Mouse (Mus musculus) ES-Bruce4 (cell line): ENCODE results near the gene Zmym4.

Experiments
- CTCF ChIP-seq: IDR thresholded peaks from one replicate; pipeline ENCODE4 v1.8.1; 2011; ENCODE audit warnings: low read depth, low read length
- EP300 ChIP-seq: IDR thresholded peaks from 2 replicates; pipeline ENCODE4 v1.6.1; 2011; ENCODE audit warnings: low read depth, low read length; ENCODE audit not compliant: insufficient read depth
- POLR2A ChIP-seq: IDR thresholded peaks from one replicate; pipeline ENCODE4 v1.8.1; 2011; ENCODE audit warnings: low read length; ENCODE audit not compliant: insufficient read depth

- TF ChIP-seq CTCF: no peak
- TF ChIP-seq POLR2A: no peak
- no peak for TF ChIP-seq EP300
These were observed 144.0 kb downstream of the Zmym4 start for GRCm38 (mm10) chr4:126823917-126824316.
